In genomic region chr4:130899383-130899781, GRCm38 (mm10) we compare ENCODE assay signal across 24 mouse cellular contexts. TPM values are rescaled to one million over a fixed set of nuclear protein-coding genes. Genes with fewer than 3 reads are reported as not detected.
DNase-seq lines count a peak whose midpoint lies in the region; ATAC-seq and TF ChIP-seq lines count a peak whose summit lies in the region.
"Had no signal": no experiment of that assay in that cellular context is flagged by ENCODE, and none has a peak within 500 bp of the region (broad histone marks: within the 10 kb centered on the region; RNA-seq: fewer than 3 reads in every experiment).

No protein-coding gene starts in this region.

- DNase-seq in heart, postnatal 10 days: no peak
- DNase-seq in CD4-positive helper T cell, adult 2 months (ENCODE audit: low read depth, low spot score): peak; percentile 9
- no peak for DNase-seq in lung, adult 2 months
- DNase-seq in gastrocnemius, postnatal 14 days: no peak
- DNase-seq: cerebellum, adult 11 months; cerebellum, postnatal 25 days; kidney, postnatal 10 days; lung, postnatal 14 days had no signal

- WGBS in heart, embryonic 15.5 days: 57% methylated on average over 3 of the region's 3 CpGs
- 75% methylated on average over 2 of the region's 3 CpGs for WGBS in lung, adult 2 months

- no peak for TF ChIP-seq CTCF in bone marrow macrophage, adult 2 months (IDR thresholded peaks at IDR 0.05; ENCODE audit: low read depth, low read length)
- TF ChIP-seq CTCF in lung, adult 2 months (IDR thresholded peaks at IDR 0.05; ENCODE audit: insufficient read depth, low read length): no peak

- H3K36me3 ChIP-seq in heart, embryonic 15.5 days: no peaks in the 10 kb centered on the region
- H3K36me3 ChIP-seq: forebrain, embryonic 15.5 days; G1E; limb, embryonic 12.5 days; liver, embryonic 15.5 days; neural tube, embryonic 15.5 days; stomach, embryonic 15.5 days had no signal

- no peak overlapping the region for H3K9ac ChIP-seq in heart, embryonic 15.5 days
- H3K9ac ChIP-seq: forebrain, embryonic 15.5 days; limb, embryonic 12.5 days; liver, embryonic 15.5 days; neural tube, embryonic 15.5 days; stomach, embryonic 15.5 days had no signal

- no peak overlapping the region for H3K4me2 ChIP-seq in heart, embryonic 15.5 days
- H3K4me2 ChIP-seq: forebrain, embryonic 15.5 days; limb, embryonic 12.5 days; liver, embryonic 15.5 days; midbrain, embryonic 11.5 days; neural tube, embryonic 15.5 days; stomach, embryonic 15.5 days had no signal

- H3K27me3 ChIP-seq in heart, embryonic 15.5 days: no peaks in the 10 kb centered on the region; the same call in 1 of the 2 replicates
- H3K27me3 ChIP-seq: forebrain, embryonic 15.5 days; limb, embryonic 12.5 days; liver, embryonic 15.5 days; neural tube, embryonic 15.5 days; stomach, embryonic 15.5 days had no signal

- ATAC-seq in heart, embryonic 15.5 days (replicated peaks; ENCODE audit: insufficient number of reproducible peaks, insufficient read depth, low FRiP score, low read depth): no peak
- ATAC-seq in megakaryocyte progenitor cell, adult 5-6 weeks (replicated peaks; ENCODE audit: poor library complexity): peak; percentile 30
- ATAC-seq: forebrain, embryonic 15.5 days; hindbrain, embryonic 16.5 days had no signal

- H3K4me3 ChIP-seq in heart, embryonic 15.5 days: no peak overlapping the region
- no peak overlapping the region for H3K4me3 ChIP-seq in bone marrow macrophage, adult 2 months (ENCODE audit: insufficient read depth, low read length)
- no peak overlapping the region for H3K4me3 ChIP-seq in lung, adult 2 months (replicated peaks; ENCODE audit: extremely low read depth, low read depth, low read length)
- H3K4me3 ChIP-seq: erythroblast, embryonic 14.5 days; forebrain, embryonic 15.5 days; left cerebral cortex, adult 2 months; limb, embryonic 12.5 days; liver, embryonic 15.5 days; myocyte; neural tube, embryonic 15.5 days; stomach, embryonic 15.5 days had no signal

- peaks cover 15% of the 10 kb centered on the region for H3K4me1 ChIP-seq in heart, embryonic 15.5 days (replicated peaks)
- H3K4me1 ChIP-seq in bone marrow macrophage, adult 2 months (ENCODE audit: control insufficient read depth, insufficient read depth, low read length): peaks cover 38% of the 10 kb centered on the region
- no peaks in the 10 kb centered on the region; the same call in 1 of the 2 replicates for H3K4me1 ChIP-seq in lung, adult 2 months (ENCODE audit: control insufficient read depth, insufficient read depth, low read length)
- H3K4me1 ChIP-seq: neural tube, embryonic 15.5 days had no signal

- peak overlapping the region; percentile 33 for H3K27ac ChIP-seq in heart, embryonic 15.5 days
- H3K27ac ChIP-seq in bone marrow macrophage, adult 2 months (ENCODE audit: insufficient read depth, low read depth, low read length): peak overlapping the region; percentile 60
- H3K27ac ChIP-seq: forebrain, embryonic 15.5 days; left cerebral cortex, adult 2 months; liver, embryonic 15.5 days; neural tube, embryonic 15.5 days; stomach, embryonic 15.5 days had no signal

- no peak for TF ChIP-seq POLR2A in bone marrow macrophage, adult 2 months (IDR thresholded peaks at IDR 0.05; ENCODE audit: borderline replicate concordance, low read depth, low read length)
- TF ChIP-seq POLR2A in lung, adult 2 months (IDR thresholded peaks at IDR 0.05; ENCODE audit: borderline replicate concordance, extremely low read depth, low read depth, low read length): no peak

- intact Hi-C loops in heart, postnatal 10 days (cut with DNase I): no loop called here
- intact Hi-C loops in gastrocnemius, postnatal 14 days (cut with DNase I; ENCODE audit: low total_unique reads): loop anchor here (5.0 kb wide), 1 partner anchor 48 kb away; no protein-coding TSS in a partner anchor

- H3K9me3 ChIP-seq in heart, embryonic 15.5 days (replicated peaks): no peaks in the 10 kb centered on the region
- H3K9me3 ChIP-seq: forebrain, embryonic 15.5 days; G1E; limb, embryonic 12.5 days; liver, embryonic 15.5 days; neural tube, embryonic 15.5 days; stomach, embryonic 15.5 days had no signal

RNA-seq across cellular contexts. Expression of gene Laptm5, which starts 13.5 kb away (rescaled TPM):
- 27.4 and 55.0 TPM in 2 replicates for polyA plus RNA-seq in heart, embryonic 15.5 days (2015; fragmentation: Nextera tagmentation; extraction: Ambion mirVana)
- 10 to 100 TPM; 13.9 to 16.9 TPM for total RNA-seq in heart, postnatal 10 days (2021)
- polyA plus RNA-seq in bone marrow macrophage, adult 2 months (2012; ENCODE audit: insufficient read depth, insufficient read length, missing spikeins): 1,649 and 1,910 TPM in 2 replicates
- total RNA-seq in megakaryocyte progenitor cell, adult 5-6 weeks (2015): 431 and 454 TPM in 2 replicates
- total RNA-seq in megakaryocyte progenitor cell, adult 5-6 weeks (2017): 127 and 133 TPM in 2 replicates
- 258 and 317 TPM in 2 replicates for polyA plus RNA-seq in lung, adult 2 months (2012; rRNA removed)
- 1 to 10 TPM; 8.0 to 8.1 TPM for total RNA-seq in gastrocnemius, postnatal 14 days (2021)

RNA-seq across cellular contexts. Expression of gene Matn1, which starts 44.8 kb away (rescaled TPM):
- 0.39 and 1.6 TPM in 2 replicates for polyA plus RNA-seq in heart, embryonic 15.5 days (2015; fragmentation: Nextera tagmentation; extraction: Ambion mirVana)
- total RNA-seq in heart, postnatal 10 days (2021): not detected
- polyA plus RNA-seq in bone marrow macrophage, adult 2 months (2012; ENCODE audit: insufficient read depth, insufficient read length, missing spikeins): 0.46 TPM in 1 of 2 replicates, not detected in the other
- not detected in 2 replicates for total RNA-seq in megakaryocyte progenitor cell, adult 5-6 weeks (2015)
- not detected in 2 replicates for total RNA-seq in megakaryocyte progenitor cell, adult 5-6 weeks (2017)
- 0.14 TPM in 1 of 2 replicates, not detected in the other for polyA plus RNA-seq in lung, adult 2 months (2012; rRNA removed)
- not detected for total RNA-seq in gastrocnemius, postnatal 14 days (2021)
- total RNA-seq: gastrocnemius, adult 18-20 months; heart, postnatal 25 days had no signal
- polyA plus RNA-seq: erythroblast, embryonic 14.5 days; forebrain, embryonic 15.5 days; midbrain, embryonic 11.5 days; myocyte; stomach, embryonic 15.5 days had no signal

Comparison
In these comparisons a context has a peak if more than half of its experiments do, and no peak if none do; other contexts are left out.
1. RNA of gene Laptm5, which starts 13.5 kb away (total RNA-seq): 127 to 454 TPM in megakaryocyte progenitor cell, adult 5-6 weeks; 13.9 to 16.9 TPM in heart, postnatal 10 days and 8.0 to 8.1 TPM in gastrocnemius, postnatal 14 days; every median in the first group is over 4 times any median in the second.